Mouse (Mus musculus): Measurements from ENCODE around the gene Cask. TPM values are rescaled to one million over a fixed set of nuclear protein-coding genes. Genes with fewer than 3 reads are reported as not detected.
A peak's percentile ranks its signal among the peaks of the same experiment; 100 is the strongest.

Gene Cask
- polyA plus RNA-seq (2015; fragmentation: Nextera tagmentation; extraction: Ambion mirVana), result 13.6 and 16.2 TPM in 2 replicates

DNA sequence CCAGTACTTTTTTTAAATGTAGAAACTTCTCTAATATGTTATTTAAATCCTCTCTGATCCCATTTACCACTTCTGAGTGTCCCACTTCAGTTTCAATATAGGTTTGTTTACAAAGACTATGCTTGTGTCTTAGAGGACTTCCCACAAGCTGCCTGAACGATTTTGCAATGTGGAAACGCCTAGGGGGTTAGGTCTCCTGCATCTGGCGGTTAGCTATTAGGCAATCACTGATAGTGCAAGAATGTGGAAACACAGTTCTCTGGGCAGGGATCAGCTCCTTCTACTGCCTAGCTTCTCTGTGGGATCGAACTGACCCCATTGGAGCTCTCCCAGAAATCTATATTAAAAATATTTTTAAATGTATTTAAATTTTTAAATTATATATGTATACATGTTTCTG is at the start of gene Cask:
Gene Cask (minus strand): TSS at position 83 of the 400 bp plus-strand sequence.
- Histone ChIP-seq H3K4me3 (ENCODE audit: low read length) (no peak within 1 kb of the TSS), H3K4me2 (replicated peaks; ENCODE audit: low read depth, low read length) (no peak within 1 kb of the TSS), H3K27me3 (ENCODE audit: insufficient read depth, low read length) (no peaks in the 10 kb centered on the region), H3K9me3 (ENCODE audit: low read length) (no peaks in the 10 kb centered on the region), H3K9ac (replicated peaks; ENCODE audit: low read length) (no peak within 1 kb of the TSS), H3K4me1 (ENCODE audit: insufficient read depth, low read length) (no peaks in the 10 kb centered on the region), H3K27ac (ENCODE audit: low read length) (no peak within 1 kb of the TSS), H3K36me3 (ENCODE audit: insufficient read depth, low read length) (no peaks in the 10 kb centered on the region)
- 54% methylated on average over 4 of the region's 4 CpGs for WGBS
- ATAC-seq (ENCODE audit: low FRiP score, low TSS enrichment), result no peak

GRCm38 (mm10) chrX:13889976-13890375 is 38.8 kb upstream of the Cask start:
- H3K27ac ChIP-seq (ENCODE audit: low read length), result no peak overlapping the region
- H3K27me3 ChIP-seq (ENCODE audit: insufficient read depth, low read length), result no peaks in the 10 kb centered on the region
- 78% methylated on average over 2 of the region's 2 CpGs for WGBS
- no peak overlapping the region for H3K9ac ChIP-seq (replicated peaks; ENCODE audit: low read length)
- H3K36me3 ChIP-seq (ENCODE audit: insufficient read depth, low read length), result no peaks in the 10 kb centered on the region
- no peaks in the 10 kb centered on the region for H3K9me3 ChIP-seq (ENCODE audit: low read length)
- H3K4me2 ChIP-seq (replicated peaks; ENCODE audit: low read depth, low read length), result no peak overlapping the region
- ATAC-seq (ENCODE audit: low FRiP score, low TSS enrichment), result no peak
- no peak overlapping the region for H3K4me3 ChIP-seq (ENCODE audit: low read length)
- H3K4me1 ChIP-seq (ENCODE audit: insufficient read depth, low read length), result no peaks in the 10 kb centered on the region

- no peak for ATAC-seq (ENCODE audit: low FRiP score, low TSS enrichment)
- no peaks in the 10 kb centered on the region for H3K4me1 ChIP-seq (ENCODE audit: insufficient read depth, low read length)
Measured at GRCm38 (mm10) chrX:13884348-13884747, 33.2 kb upstream of the Cask start.

DNA sequence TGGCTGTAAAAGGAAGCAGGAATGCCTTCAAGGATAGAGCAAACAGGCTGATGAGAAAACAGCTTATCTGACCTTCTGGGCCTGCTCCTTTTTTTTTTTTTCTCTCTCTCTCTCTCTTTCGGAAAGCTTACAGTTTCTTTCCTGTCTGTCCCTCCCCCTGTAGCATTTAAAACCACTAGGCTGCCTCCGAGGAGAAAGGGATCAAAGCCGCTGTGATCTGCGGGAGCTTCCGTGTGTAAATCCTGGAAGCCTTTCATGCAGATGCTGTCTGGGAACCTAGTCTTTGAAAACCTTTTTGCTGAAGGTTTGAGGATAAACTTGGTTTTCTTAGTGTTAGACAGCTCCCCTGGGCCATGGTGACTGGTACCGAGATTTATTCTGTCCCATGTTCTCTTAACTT is 30.8 kb upstream of the Cask start:
- no peaks in the 10 kb centered on the region for H3K27me3 ChIP-seq (ENCODE audit: insufficient read depth, low read length)
- H3K9me3 ChIP-seq (ENCODE audit: low read length), result no peaks in the 10 kb centered on the region
- no peaks in the 10 kb centered on the region for H3K36me3 ChIP-seq (ENCODE audit: insufficient read depth, low read length)
- no peak overlapping the region for H3K9ac ChIP-seq (replicated peaks; ENCODE audit: low read length)
- no peaks in the 10 kb centered on the region for H3K4me1 ChIP-seq (ENCODE audit: insufficient read depth, low read length)
- ATAC-seq (ENCODE audit: low FRiP score, low TSS enrichment), result no peak
- no peak overlapping the region for H3K4me3 ChIP-seq (ENCODE audit: low read length)
- no peak overlapping the region for H3K27ac ChIP-seq (ENCODE audit: low read length)
- no peak overlapping the region for H3K4me2 ChIP-seq (replicated peaks; ENCODE audit: low read depth, low read length)
- WGBS, result 31% methylated on average over 6 of the region's 6 CpGs

More at GRCm38 (mm10) chrX:13884348-13884747, 33.2 kb upstream of the Cask start:
- Histone ChIP-seq H3K36me3 (ENCODE audit: insufficient read depth, low read length) (no peaks in the 10 kb centered on the region), H3K27me3 (ENCODE audit: insufficient read depth, low read length) (no peaks in the 10 kb centered on the region), H3K27ac (ENCODE audit: low read length) (no peak overlapping the region), H3K4me2 (replicated peaks; ENCODE audit: low read depth, low read length) (no peak overlapping the region), H3K4me3 (ENCODE audit: low read length) (no peak overlapping the region), H3K9me3 (ENCODE audit: low read length) (no peaks in the 10 kb centered on the region), H3K9ac (replicated peaks; ENCODE audit: low read length) (no peak overlapping the region)
- 63% methylated on average over 1 of the region's 1 CpGs for WGBS

DNA sequence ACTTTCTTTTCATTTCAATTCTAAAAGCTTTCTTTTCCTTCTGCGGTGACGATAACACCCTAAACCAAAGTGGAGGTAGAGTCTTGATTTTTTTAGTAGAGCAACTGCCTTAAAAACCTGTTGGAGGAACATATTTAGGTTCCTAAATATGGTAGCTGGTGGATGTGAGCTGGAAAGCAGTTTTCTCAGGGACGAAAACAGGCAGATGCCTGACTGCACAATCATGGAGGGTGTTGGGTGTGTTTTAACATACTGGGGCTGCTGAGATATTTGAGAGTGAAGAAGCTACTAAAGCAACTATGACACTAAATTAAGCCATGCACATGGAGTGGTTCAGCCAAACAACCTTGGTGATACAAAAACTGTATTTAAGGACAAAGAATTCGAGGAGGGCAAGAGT is 9.0 kb upstream of the Cask start:
- Histone ChIP-seq H3K4me1 (ENCODE audit: insufficient read depth, low read length) (no peaks in the 10 kb centered on the region), H3K36me3 (ENCODE audit: insufficient read depth, low read length) (no peaks in the 10 kb centered on the region), H3K9me3 (ENCODE audit: low read length) (no peaks in the 10 kb centered on the region), H3K4me2 (replicated peaks; ENCODE audit: low read depth, low read length) (no peak overlapping the region), H3K9ac (replicated peaks; ENCODE audit: low read length) (no peak overlapping the region), H3K27me3 (ENCODE audit: insufficient read depth, low read length) (no peaks in the 10 kb centered on the region), H3K4me3 (ENCODE audit: low read length) (no peak overlapping the region), H3K27ac (ENCODE audit: low read length) (no peak overlapping the region)
- no peak for ATAC-seq (ENCODE audit: low FRiP score, low TSS enrichment)
- WGBS, result 82% methylated on average over 4 of the region's 4 CpGs

DNA sequence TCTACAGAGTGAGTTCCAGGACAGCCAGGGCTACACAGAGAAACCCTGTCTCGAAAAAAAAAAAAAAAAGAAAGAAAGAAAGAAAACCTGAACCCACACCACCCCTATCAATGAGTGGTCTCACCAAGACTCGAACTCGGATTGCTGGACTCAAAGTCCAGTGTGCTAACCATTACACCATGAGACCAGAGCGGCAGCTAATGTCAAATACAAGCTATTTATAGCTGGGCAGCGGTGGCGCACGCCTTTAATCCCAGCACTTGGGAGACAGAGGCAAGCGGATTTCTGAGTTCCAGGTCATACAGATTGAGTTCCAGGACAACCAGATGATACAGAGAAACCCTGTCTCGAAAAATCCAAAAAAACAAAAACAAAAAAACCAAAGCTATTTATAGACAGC is 7.9 kb upstream of the Cask start:
- Histone ChIP-seq H3K27ac (ENCODE audit: low read length) (no peak overlapping the region), H3K9me3 (ENCODE audit: low read length) (no peaks in the 10 kb centered on the region), H3K4me2 (replicated peaks; ENCODE audit: low read depth, low read length) (no peak overlapping the region), H3K36me3 (ENCODE audit: insufficient read depth, low read length) (no peaks in the 10 kb centered on the region), H3K9ac (replicated peaks; ENCODE audit: low read length) (no peak overlapping the region), H3K27me3 (ENCODE audit: insufficient read depth, low read length) (no peaks in the 10 kb centered on the region), H3K4me1 (ENCODE audit: insufficient read depth, low read length) (no peaks in the 10 kb centered on the region), H3K4me3 (ENCODE audit: low read length) (no peak overlapping the region)
- no peak for ATAC-seq (ENCODE audit: low FRiP score, low TSS enrichment)
- 90% methylated on average over 8 of the region's 9 CpGs for WGBS

- Histone ChIP-seq H3K27ac (ENCODE audit: low read length) (no peak overlapping the region), H3K9me3 (ENCODE audit: low read length) (no peaks in the 10 kb centered on the region), H3K4me2 (replicated peaks; ENCODE audit: low read depth, low read length) (no peak overlapping the region), H3K9ac (replicated peaks; ENCODE audit: low read length) (no peak overlapping the region), H3K27me3 (ENCODE audit: insufficient read depth, low read length) (no peaks in the 10 kb centered on the region), H3K36me3 (ENCODE audit: insufficient read depth, low read length) (no peaks in the 10 kb centered on the region), H3K4me3 (ENCODE audit: low read length) (no peak overlapping the region), H3K4me1 (ENCODE audit: insufficient read depth, low read length) (no peaks in the 10 kb centered on the region)
- no peak for ATAC-seq (ENCODE audit: low FRiP score, low TSS enrichment)
- WGBS, result 90% methylated on average over 1 of the region's 1 CpGs
Measured at GRCm38 (mm10) chrX:13848473-13848872, 2.7 kb downstream of the Cask start.

- Histone ChIP-seq H3K27me3 (ENCODE audit: insufficient read depth, low read length) (no peaks in the 10 kb centered on the region), H3K9ac (replicated peaks; ENCODE audit: low read length) (peak overlapping the region; percentile 58), H3K27ac (ENCODE audit: low read length) (peak overlapping the region; percentile 65; the same call in 1 of the 2 replicates), H3K4me2 (replicated peaks; ENCODE audit: low read depth, low read length) (peak overlapping the region; percentile 59), H3K36me3 (ENCODE audit: insufficient read depth, low read length) (no peaks in the 10 kb centered on the region), H3K4me3 (ENCODE audit: low read length) (peak overlapping the region; percentile 68), H3K4me1 (ENCODE audit: insufficient read depth, low read length) (no peaks in the 10 kb centered on the region), H3K9me3 (ENCODE audit: low read length) (no peaks in the 10 kb centered on the region)
- 23% methylated on average over 7 of the region's 7 CpGs for WGBS
- peak; percentile 47 for ATAC-seq (ENCODE audit: low FRiP score, low TSS enrichment)
Measured at GRCm38 (mm10) chrX:13847502-13847851, 3.7 kb downstream of the Cask start.

GRCm38 (mm10) chrX:13846653-13847501 is 4.3 kb downstream of the Cask start:
- WGBS, result 13% methylated on average over 48 of the region's 59 CpGs
- Histone ChIP-seq H3K4me2 (replicated peaks; ENCODE audit: low read depth, low read length) (peak overlapping the region; percentile 59), H3K9me3 (ENCODE audit: low read length) (no peaks in the 10 kb centered on the region), H3K36me3 (ENCODE audit: insufficient read depth, low read length) (no peaks in the 10 kb centered on the region), H3K27me3 (ENCODE audit: insufficient read depth, low read length) (no peaks in the 10 kb centered on the region), H3K4me1 (ENCODE audit: insufficient read depth, low read length) (no peaks in the 10 kb centered on the region), H3K9ac (replicated peaks; ENCODE audit: low read length) (peak overlapping the region; percentile 84), H3K4me3 (ENCODE audit: low read length) (peak overlapping the region; percentile 68), H3K27ac (ENCODE audit: low read length) (peak overlapping the region; percentile 85)
- peak; percentile 94 for ATAC-seq (ENCODE audit: low FRiP score, low TSS enrichment)

DNA sequence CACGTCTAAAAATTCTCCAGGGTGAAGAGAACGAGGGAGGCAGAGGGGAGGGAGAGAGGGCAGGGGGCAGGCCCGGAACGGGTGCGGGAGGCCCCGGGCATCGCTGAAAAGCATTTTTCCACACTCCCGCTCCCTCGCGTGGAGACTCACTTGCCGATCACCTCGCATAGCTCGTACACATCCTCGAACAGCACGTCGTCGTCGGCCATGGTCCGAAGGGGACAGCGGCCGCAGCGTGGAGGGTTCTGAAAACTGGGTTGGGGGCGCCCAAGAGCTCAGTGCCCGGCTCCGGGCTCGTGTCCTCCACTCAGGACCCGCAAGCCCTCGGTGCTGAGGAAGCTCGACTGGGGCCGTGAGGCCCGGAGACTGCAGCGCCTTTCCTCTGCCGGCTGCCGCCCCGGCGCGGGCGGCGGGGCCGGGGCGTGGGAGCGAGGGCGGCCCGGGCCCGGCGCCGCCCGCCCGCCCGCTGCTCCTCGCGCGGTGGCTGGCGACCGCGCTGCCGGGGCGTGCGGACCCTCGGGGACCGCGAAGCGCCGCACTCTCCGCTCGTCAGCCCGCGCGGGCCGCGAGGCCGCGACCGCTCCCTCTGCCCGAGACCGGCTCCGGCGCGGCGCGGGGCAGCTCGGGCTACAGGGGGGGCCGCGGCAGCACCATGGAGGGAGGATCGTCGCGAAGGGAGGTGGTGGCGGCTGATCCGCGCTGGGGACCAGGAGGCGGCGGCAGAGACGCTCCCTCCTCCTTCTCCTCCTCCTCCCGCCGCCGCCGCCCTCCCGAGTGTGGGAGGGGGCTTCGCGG is 5.1 kb downstream of the Cask start:
- H3K27me3 ChIP-seq (ENCODE audit: insufficient read depth, low read length), result no peaks in the 10 kb centered on the region
- H3K4me3 ChIP-seq (ENCODE audit: low read length), result peak overlapping the region; percentile 68
- no peaks in the 10 kb centered on the region for H3K4me1 ChIP-seq (ENCODE audit: insufficient read depth, low read length)
- H3K9me3 ChIP-seq (ENCODE audit: low read length), result no peaks in the 10 kb centered on the region
- ATAC-seq (ENCODE audit: low FRiP score, low TSS enrichment), result peak; percentile 90
- H3K27ac ChIP-seq (ENCODE audit: low read length), result peak overlapping the region; percentile 85
- 15% methylated on average over 68 of the region's 100 CpGs for WGBS
- no peaks in the 10 kb centered on the region for H3K36me3 ChIP-seq (ENCODE audit: insufficient read depth, low read length)
- H3K4me2 ChIP-seq (replicated peaks; ENCODE audit: low read depth, low read length), result peak overlapping the region; percentile 55
- H3K9ac ChIP-seq (replicated peaks; ENCODE audit: low read length), result peak overlapping the region; percentile 84
